Mouse (Mus musculus): ENCODE data around the gene Gm17581.
"Not testable (repeated sequence)": the region's sequence is repeated elsewhere in the genome, so short reads cannot be mapped to it uniquely, and the experiment has no call there.

- TF ChIP-seq CTCF, EP300 (IDR thresholded peaks at IDR 0.05; ENCODE audit: low read depth): not testable (repeated sequence)
Measured at GRCm38 (mm10) chr2:155735766-155736165, at the start of gene Gm17581.

Data from heart, postnatal 0 days (tissue).